Mouse (Mus musculus) left cerebral cortex, postnatal 4 days (tissue): ENCODE measurements around the gene Gnaz. TPM values are rescaled to one million over a fixed set of nuclear protein-coding genes. Genes with fewer than 3 reads are reported as not detected.
A peak's percentile ranks its signal among the peaks of the same experiment; 100 is the strongest.
"Not testable (repeated sequence)": the region's sequence is repeated elsewhere in the genome, so short reads cannot be mapped to it uniquely, and the experiment has no call there.

Source experiments
- DNase-seq: peaks from one replicate; pipeline ENCODE4 v3.0.0-alpha.2; 2022
- intact Hi-C: fragments of 180-260 bp; cut with DNase I; formaldehyde crosslinking; loops from one replicate; pipeline ENCODE4 v1.15.1; 2025
- total RNA-seq, 2 experiments: library from RNA; stranded (reverse); gene quantifications; 2 replicates each; pipeline ENCODE4 v1.2.3; 2021

Gnaz gene
- total RNA-seq, 2 experiments from 2014 or later, result 134 to 150 TPM

DNA sequence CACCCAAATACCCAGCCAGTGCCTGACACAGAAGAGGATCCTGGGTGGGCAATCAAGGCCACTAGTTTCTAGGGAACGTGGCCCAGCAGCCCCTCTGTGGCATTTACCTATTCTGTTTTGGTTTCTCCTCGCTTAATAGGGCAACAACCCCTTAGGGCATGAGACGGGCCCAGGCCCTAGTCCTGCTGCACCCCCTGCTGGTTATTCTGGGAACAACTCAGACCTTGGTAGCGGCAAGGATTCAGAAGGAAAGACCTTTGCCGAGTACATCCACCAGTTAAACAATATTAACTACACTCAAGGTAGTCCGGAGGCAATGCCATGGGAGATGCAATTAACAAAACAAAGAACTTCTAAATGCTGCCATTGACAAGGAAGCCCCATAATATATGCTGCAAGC lies 54.2 kb downstream of the Gnaz start:
- peak; percentile 83 for DNase-seq
- intact Hi-C loops, result loop anchor here (5.0 kb wide), 1 partner anchor 84 kb away; no protein-coding TSS in a partner anchor

DNA sequence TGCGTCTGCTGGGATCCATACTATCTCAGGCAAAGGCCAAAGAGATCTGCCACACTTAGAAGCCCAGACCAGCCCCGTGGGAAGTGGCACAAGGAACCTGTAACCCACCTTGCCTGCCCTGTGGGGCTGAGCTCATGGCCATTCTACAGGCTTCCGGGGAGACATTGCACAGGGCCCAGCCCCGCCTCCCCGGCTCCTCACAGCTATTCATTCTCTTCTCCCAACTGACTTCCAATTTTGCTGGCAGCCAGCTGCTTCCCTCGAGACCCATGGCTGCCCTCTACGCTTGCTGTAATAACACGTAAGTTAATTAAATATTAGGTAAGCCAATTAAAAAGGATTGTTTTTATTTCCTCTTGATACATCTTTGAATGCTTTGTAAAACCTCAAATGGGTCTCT lies 59.5 kb downstream of the Gnaz start:
- intact Hi-C loops, result no loop called here
- no peak for DNase-seq

DNA sequence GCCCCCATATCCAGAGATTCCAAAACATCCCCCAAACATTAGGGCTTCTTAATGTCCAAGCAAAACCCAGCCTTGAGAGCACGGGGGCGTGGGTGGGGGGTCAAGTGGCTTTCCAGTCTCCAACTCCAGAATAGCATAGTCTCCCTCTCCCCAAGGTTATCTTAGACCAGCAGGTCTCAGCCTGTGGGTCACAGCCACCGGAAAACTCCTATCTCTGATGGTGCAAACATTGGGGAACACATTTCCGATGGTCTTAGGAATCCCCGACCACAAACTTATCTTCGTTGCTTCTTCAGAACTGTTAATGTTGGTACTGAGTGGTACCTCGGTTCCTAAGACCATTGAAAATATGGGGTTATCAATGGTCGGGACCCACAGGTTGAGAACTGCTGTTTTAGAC lies 61.8 kb downstream of the Gnaz start:
- intact Hi-C loops, result no loop called here
- no peak for DNase-seq

DNA sequence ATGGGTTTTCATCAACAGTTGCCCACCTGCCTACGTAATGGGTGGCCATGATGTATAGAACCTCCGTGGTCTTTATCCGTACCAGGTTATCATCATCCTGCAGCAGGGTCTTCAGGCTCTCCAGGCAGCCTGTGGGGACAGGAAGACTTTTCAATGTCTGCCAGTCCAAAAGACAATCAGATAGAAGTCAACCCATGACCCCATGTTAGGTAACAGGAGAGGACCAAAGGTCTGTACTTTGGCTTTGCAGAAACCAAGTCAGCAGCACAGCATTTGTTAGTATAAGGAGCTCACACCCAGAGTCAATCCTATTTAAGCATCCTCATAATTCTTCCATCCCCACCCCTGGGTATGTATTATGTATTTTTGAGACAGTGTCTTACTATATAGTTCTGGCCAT lies 62.7 kb downstream of the Gnaz start:
- intact Hi-C loops, result no loop called here
- no peak for DNase-seq

DNA sequence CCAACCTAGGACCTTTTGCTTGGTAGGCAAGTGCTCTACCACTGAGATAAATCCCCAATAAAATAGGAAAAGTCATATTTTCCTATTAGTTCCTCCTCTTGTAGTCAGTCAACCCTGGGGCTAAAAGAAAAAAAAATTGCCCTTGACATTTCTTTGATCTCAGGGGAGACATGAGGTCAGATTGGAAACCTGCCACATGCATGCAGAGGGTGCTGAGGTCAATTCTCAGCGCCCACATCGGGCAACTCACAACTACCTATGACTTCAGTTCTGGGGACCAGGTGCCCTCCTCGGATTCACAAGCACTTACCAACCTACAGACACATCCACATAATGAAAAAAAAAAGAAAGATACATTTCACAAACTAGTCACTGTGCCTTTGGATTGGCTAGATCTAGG lies 63.3 kb downstream of the Gnaz start:
- intact Hi-C loops, result no loop called here
- DNase-seq, result no peak

DNA sequence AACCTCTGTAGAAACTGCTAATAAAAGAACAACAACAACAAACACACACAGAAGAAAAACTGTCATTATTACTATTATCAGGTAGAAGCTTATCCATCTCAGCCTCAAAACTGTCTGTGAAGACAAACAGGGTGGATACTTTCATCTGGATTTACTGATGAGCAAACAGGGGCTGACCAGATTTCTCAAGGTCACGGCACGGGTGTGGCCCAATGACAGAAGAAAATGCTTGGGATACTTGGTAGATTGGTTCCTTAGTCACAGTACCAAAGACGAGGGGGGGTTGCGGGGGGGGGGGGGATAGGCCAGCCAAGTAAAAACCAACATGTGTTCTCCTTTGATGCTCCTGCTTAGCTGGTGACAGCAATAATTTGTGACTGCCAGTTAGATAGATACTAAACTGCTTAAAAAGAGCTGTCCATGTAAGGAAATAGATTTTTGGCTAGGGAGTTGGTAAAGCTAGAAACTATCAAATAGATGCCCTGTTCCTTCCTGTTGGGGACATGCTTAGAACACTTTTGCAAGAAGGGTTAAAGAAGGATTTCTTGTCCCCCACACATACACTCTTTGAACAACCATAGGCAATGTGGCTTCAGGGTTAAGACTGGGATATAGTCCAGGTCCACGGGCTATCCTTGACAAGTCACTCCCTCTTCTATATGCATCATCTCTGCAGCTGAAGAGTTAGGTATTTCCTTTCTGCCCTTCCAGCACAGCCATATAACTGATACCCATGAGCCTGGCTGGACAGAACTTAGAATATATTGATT lies 64.6 kb downstream of the Gnaz start:
- intact Hi-C loops, result no loop called here
- DNase-seq, result no peak

DNA sequence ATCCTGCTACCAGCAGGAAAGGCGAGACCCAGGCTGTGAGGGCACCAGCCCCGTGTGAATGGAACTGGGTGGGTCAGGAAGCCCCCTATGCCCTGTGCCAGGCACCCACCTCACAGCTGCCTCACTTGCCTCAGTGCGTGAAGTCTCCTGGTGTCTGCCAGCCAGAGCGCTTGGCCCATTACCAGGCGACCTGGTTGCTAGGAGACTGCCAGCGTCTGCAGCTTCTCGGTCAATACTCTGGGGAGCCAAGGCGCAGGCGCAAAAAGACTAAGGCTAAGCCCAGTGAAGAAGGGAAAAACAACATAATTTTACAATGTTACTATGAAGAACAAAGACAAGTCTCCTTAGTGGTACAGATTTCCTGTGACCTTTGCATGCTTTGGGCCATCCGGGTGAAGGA lies 65.4 kb downstream of the Gnaz start, which contains the start of gene Rsph14:
Gene Rsph14, minus strand, starts transcription at position 192 of the 400 bp plus-strand sequence.
- DNase-seq, result peak; percentile 96
- intact Hi-C loops, result no loop called here

DNA sequence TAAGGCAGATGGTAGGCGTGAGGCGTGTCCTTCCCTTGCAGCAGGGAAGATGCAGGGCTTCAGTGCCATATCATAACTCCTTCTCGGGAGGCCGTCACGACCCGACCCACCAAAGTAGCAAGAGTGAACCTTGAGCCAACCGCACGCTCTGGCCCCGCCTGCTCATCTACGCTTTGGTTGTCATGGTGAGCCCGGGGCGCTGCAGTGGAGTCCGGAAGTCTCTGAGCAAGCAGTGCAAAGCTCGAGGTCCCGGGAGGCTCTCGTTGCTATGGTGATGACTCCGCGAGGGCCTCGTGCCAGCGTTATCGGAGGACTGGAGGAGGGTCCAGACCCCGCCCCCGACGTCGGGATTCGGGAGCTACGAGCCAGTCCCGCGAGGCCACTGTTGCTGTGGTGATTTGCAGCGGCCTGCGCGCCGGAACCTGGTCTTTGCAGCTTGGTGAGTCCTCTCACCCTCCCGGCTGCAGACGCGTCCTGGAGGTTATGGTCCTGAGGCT lies 70.0 kb downstream of the Gnaz start, which contains the start of gene Rab36:
Gene Rab36, plus strand, starts transcription at position 176 of the 497 bp plus-strand sequence.
- intact Hi-C loops, result no loop called here
- peak; percentile 100 for DNase-seq

DNA sequence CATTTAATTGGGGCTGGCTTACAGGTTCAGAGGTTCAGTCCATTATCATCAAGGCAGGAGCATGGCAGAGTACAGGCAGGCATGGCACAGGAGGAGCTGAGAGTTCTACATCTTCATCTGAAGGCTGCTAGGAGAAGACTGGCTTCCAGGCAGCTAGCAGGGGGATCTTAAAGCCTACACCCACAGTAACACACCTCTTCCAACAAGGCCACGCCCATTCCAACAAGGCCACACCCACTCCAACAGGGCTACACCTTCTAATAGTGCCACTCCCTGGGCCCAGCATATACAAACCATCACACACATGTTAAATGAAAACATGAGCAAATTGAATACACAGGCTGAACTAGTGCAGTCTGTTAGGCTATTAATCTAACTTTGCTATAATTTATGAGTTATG lies 75.1 kb downstream of the Gnaz start:
- intact Hi-C loops, DNase-seq: not testable (repeated sequence)

DNA sequence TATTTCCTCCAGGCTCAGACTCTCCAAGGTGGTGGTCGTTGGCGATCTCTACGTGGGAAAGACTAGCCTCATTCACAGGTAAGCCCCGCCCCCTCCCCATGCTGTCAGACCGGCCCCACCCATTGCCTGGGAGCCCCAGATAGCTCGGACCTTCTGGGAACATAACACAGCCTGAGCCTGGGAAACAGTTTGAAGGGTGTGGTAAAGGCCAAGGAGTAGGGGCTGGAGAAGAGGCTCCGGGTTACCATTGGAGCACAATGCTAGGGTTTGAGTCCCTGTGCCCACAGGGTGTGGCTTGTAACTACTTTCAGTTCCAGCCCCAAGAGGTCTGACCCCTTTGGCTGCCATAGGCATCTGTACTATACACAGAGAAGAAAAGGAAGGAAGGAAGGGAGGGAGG lies 77.5 kb downstream of the Gnaz start:
- no peak for DNase-seq

DNA sequence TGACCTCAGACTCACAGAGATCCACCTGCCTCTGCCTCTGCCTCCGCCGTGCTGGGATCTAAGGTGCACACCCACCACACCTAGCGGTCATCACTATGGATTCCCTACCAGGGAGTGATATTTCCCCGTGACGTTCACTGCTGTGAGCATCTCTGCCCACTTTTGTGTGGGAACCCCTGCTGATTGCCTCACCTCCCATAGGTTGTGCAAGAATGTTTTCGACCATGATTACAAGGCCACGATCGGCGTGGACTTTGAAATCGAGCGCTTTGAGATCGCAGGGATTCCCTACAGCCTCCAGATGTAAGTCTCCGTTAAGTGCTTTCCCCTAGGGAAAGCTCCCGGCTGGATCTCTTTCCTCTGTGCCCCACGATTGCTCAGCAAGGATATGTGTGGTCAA lies 78.9 kb downstream of the Gnaz start:
- no peak for DNase-seq
- intact Hi-C loops, result no loop called here

More for the DNA sequence above, 77.5 kb downstream of the Gnaz start:
- intact Hi-C loops, result no loop called here

DNA sequence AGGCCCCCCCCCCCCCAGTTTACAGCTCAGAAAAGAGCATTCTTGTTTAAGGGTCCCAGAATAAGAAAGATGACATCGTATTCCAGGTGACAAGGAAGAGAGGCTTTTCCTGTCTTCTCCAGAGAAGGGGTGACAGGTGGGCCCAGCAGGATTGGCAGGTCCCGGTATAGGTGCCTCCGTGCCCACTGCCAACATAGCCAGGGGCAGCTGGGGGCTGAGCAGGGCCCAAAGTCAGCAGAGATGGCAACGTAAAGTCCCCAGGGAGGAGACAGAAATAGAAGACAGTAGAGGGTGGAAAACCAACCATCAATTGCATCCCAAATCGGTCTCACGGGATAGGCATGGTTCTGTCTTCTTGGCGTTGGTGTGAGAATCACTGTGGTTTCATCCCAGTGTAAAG lies 81.7 kb downstream of the Gnaz start:
- intact Hi-C loops, result no loop called here
- no peak for DNase-seq

DNA sequence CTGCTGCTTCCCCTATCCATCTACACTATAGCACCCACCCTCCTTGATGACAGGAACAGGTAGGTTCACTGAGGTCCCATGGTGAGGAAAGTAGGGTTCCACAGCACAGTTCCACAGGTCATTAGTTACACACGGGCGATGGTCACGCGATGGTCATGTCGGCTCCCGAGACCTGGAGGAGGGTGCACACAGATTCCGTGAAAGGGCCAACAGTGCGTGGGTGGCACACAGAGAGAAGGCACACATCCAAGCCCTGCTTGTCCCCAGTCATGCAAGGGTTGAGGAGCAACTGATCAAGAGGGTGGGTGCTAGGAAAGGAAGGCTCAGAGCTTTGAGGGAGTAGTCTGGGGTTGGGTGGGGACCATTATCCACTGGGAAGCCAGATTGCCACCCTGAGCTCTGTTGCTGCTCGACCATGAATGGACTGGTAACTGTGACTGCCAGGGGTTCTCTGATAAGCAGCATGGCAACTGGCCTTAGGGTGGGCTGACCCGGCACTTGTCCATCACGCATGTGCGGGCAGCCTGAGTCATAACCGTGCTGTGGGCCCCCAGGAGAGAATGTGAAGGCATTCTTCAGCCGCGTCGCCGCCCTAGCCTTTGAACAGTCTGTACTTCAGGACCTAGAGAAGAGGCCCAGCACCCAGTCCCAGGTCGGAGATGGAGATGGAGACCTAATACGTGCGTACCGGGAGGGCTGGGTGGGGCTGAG lies 84.5 kb downstream of the Gnaz start:
- DNase-seq, result no peak
- intact Hi-C loops, result no loop called here

DNA sequence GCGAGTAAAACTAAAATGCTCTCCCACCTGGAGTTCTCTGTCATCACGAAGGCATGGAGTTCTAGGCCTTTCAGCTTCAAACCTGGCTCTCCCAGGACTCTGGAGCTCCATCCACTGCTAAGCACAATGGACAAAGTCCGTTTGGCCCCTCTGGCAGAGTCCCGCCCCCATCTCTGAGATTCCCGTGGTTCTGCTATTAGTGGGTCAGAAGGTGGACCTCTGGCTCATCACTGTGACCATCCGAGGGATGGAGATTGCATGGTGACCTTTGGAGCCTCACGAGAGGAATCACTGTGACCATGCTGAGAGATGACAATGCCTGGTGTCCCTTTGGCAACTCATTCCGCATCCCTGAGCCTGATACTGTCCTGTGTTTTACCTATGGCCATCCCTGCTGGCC lies 85.9 kb downstream of the Gnaz start:
- no peak for DNase-seq
- intact Hi-C loops, result no loop called here

DNA sequence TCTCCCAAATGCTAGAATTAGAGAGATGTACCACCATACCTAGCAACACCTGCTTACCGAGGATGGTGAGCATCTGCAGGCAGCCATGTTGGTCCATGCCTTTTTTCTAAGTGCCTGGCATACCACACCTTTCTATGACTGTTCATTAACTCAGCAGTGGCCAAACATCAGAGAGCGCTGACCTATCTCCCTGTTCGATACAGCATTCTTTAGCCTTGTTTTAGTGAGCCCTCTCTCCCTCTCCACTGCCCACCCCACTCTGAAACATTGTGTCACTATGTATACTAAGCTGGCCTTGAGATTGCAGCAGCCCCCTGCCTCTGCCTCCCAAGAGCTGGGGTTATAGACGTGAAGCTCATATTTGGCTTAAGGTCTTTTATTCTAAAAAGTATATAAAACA lies 86.7 kb downstream of the Gnaz start:
- no peak for DNase-seq
- intact Hi-C loops, result no loop called here

DNA sequence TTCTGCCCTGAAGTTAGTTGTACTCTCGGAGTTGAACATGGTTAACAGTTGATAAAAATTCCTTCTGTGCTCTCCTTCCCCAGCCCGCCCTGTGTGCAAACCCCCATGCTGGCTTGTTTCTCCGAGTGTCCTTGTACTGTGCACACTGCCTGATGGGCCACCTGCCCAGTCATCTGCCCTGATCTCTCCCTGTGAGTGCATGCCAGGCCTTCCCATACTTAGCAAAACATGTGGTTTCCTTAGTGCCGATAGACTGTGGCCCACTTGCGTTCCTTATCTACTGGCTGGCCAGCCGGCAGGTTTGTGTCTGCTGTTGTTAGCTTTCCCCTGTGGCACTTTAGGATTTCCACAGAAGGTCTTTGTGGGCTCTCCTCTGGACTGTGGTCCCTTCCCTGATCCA lies 87.1 kb downstream of the Gnaz start:
- intact Hi-C loops, result no loop called here
- DNase-seq, result peak; percentile 37

DNA sequence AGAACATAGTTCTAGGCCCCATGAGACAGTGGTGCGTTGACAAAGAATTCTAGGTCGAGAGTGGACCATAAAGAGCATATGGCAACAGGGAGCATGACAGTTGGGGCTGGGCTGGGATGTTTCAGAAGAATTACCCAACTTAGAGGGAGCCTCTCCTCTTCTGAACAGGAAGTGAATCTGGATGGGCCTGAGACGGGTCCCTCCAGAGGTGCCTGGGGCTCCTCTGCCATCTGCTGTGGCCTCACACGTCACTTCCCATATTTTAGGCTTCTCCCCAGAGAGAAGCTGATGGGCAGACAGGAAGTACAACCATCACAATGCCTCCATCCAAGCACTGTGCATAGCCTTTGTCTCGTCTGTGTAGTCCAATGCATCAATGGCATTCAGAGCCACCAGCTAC lies 88.7 kb downstream of the Gnaz start:
- intact Hi-C loops, result no loop called here
- no peak for DNase-seq

DNA sequence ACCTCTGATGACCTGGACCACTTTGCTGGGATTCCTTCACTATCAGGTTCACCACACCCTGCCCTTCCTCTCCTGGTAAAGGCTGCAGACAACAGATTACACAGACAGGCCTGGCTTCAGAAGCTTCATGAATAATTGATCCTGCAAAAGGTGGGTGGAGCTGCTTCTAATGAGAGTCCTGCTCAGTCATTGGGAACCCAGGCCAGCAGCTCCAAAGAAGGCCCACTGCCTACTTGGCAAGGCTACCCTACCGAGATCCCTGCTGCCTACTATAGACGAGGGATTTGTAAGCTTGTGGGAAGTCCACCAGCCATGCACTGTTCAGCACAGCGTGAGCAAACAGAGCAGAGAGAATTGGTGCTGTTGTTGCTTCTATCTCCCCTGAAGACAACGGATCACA lies 89.3 kb downstream of the Gnaz start:
- DNase-seq, result no peak
- intact Hi-C loops, result no loop called here

DNA sequence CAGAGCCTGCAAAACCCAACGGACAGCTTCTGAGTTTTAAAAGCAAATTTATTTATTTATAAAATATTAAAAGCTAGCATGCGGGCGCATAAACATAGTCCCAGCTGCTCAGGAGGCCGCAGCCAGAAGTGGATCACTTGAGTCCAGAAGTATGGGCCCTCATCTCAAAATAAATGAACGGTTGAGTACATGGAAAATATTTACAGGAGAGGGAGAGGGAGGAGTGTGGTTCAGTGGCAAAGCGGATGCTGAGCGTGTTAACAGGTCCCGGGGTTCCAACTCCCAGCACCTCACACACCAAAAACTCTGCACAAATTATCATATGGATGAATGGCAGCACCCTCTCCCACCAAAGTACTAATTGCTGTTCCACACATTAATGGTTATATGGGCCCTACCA lies 91.4 kb downstream of the Gnaz start:
- intact Hi-C loops, result no loop called here
- DNase-seq, result no peak

DNA sequence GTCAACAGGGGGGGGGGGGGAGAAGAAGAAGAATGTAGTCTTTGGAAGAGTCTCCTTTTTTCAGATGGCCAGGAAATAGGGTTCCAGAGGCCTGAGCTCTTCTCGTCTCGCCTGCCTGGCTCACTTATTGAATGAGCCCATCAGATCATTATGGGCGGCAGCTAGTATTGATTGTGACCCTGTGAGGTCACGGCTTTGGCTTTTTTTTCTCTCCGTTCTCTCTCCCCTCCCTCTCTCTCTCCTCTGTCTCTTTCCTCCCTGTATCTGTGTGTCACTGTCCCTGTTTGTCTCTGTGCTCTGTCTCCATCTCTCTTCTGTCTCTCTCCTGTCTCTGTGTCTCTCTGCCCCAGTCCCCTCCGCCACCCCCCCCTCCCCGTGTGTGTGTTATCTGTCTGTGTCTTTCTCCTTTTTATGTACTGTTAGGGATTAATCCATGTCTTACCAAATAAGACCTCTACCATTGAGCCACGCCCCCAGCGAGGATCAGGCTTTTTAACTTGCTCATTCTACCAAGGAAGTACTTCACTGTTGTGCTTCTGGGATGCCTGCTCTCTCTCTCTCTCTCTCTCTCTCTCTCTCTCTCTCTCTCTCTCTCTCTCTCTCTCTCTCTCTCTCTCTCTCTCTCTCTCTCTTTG lies 91.9 kb downstream of the Gnaz start:
- no peak for DNase-seq
- intact Hi-C loops, result loop anchor here (1.0 kb wide), 1 partner anchor 92 kb away; no protein-coding TSS in a partner anchor

DNA sequence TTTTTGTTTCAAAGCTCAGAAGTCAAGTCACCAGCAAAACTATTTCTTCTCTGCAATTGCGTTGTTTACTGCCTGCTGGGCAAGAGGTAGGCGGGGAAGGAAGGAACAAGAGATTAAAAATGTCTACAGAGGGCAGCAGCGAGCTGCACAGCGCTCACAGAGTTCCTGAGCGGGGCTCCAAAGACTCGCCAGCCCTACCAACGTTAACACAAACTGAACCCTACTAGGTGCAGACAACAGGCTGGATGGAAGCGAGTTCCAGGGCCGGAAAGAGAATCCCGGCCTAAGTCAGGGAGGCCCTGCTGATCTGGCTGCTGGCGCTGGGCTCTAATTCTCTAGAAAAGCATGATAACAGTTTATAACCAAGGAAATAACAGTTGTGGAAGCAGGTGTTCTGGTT lies 92.4 kb downstream of the Gnaz start:
- intact Hi-C loops, result loop anchor here (1.0 kb wide), 1 partner anchor 92 kb away; no protein-coding TSS in a partner anchor
- DNase-seq, result peak; percentile 71
